Mouse (Mus musculus) forebrain, embryonic 16.5 days (tissue): ENCODE data around the gene Kif13a. TPM values are rescaled to one million over a fixed set of nuclear protein-coding genes. Genes with fewer than 3 reads are reported as not detected.

Experiments used
- ATAC-seq: fragments of 200-750 bp; cut with Nextera tagmentation; 2 replicates; pipeline ENCODE4 v1.8.0; 2017; ENCODE audit warnings: mild to moderate bottlenecking, moderate library complexity
- H3K27ac ChIP-seq: fragments of 300-500 bp; sonication (generic); 2 replicates; pipeline ENCODE4 v1.5.1; 2014; ENCODE audit warnings: low read length, control low read depth
- H3K27me3 ChIP-seq: fragments of 300-500 bp; sonication (generic); replicated peaks from 2 replicates; pipeline ENCODE4 v1.6.1; 2014; ENCODE audit warnings: low read length; ENCODE audit not compliant: control insufficient read depth, insufficient read depth
- H3K36me3 ChIP-seq: fragments of 300-500 bp; sonication (generic); 2 replicates; pipeline ENCODE4 v1.6.1; 2014; ENCODE audit not compliant: control insufficient read depth, insufficient read depth
- H3K4me1 ChIP-seq: fragments of 300-500 bp; sonication (generic); replicated peaks from 2 replicates; pipeline ENCODE4 v1.6.1; 2014; ENCODE audit warnings: low read length; ENCODE audit not compliant: control insufficient read depth, insufficient read depth
- H3K4me2 ChIP-seq: fragments of 300-500 bp; sonication (generic); 2 replicates; pipeline ENCODE4 v1.6.1; 2014; ENCODE audit warnings: mild to moderate bottlenecking, low read length, control low read depth
- H3K4me3 ChIP-seq: fragments of 300-500 bp; sonication (generic); replicated peaks from 2 replicates; pipeline ENCODE4 v1.5.1; 2014; ENCODE audit warnings: mild to moderate bottlenecking, low read length, control low read depth
- H3K9ac ChIP-seq: fragments of 300-500 bp; sonication (generic); replicated peaks from 2 replicates; pipeline ENCODE4 v1.6.1; 2014; ENCODE audit warnings: low read depth, low read length, control low read depth
- H3K9me3 ChIP-seq: fragments of 300-500 bp; sonication (generic); 2 replicates; pipeline ENCODE4 v1.6.1; 2016; ENCODE audit warnings: low read length; ENCODE audit not compliant: control insufficient read depth
- WGBS: fragments of 180-500 bp; shearing (Covaris S2); extraction: QIAGEN DNeasy Blood & Tissue Kit; methylation state at CpG from one replicate; pipeline ENCODE4 v1.1.7; 2014; 5-methylcytosine and 5-hydroxymethylcytosine counted together
- polyA plus RNA-seq: library from polyadenylated mRNA; unstranded; fragments of >200 nt; fragmentation: Nextera tagmentation; extraction: Ambion mirVana; gene quantifications from 2 replicates; pipeline ENCODE4 v1.2.1, GENCODE M21; 2015

Gene Kif13a
- polyA plus RNA-seq, 1 experiment from 2014 or later: 5.3 TPM

- Histone ChIP-seq H3K9me3 (no peaks in the 10 kb centered on the region), H3K27ac (no peak overlapping the region), H3K27me3 (no peaks in the 10 kb centered on the region), H3K4me3 (no peak overlapping the region), H3K36me3 (no peaks in the 10 kb centered on the region), H3K4me2 (peak overlapping the region; percentile 27), H3K4me1 (peaks cover 8% of the 10 kb centered on the region), H3K9ac (no peak overlapping the region)
- ATAC-seq: no peak
- WGBS: 46% methylated on average over 8 of the region's 8 CpGs
These were observed 110.4 kb downstream of the Kif13a start for GRCm38 (mm10) chr13:46819202-46819728.

- Histone ChIP-seq H3K9ac (no peak overlapping the region), H3K4me1 (peaks cover 8% of the 10 kb centered on the region), H3K36me3 (no peaks in the 10 kb centered on the region), H3K27ac (no peak overlapping the region), H3K27me3 (no peaks in the 10 kb centered on the region), H3K9me3 (no peaks in the 10 kb centered on the region), H3K4me3 (no peak overlapping the region), H3K4me2 (no peak overlapping the region)
- WGBS: 86% methylated on average over 9 of the region's 9 CpGs
- no peak for ATAC-seq
These were observed 111.3 kb downstream of the Kif13a start for GRCm38 (mm10) chr13:46818374-46818773.

GRCm38 (mm10) chr13:46812648-46813184 lies 117.0 kb downstream of the Kif13a start:
- Histone ChIP-seq H3K9ac (no peak overlapping the region), H3K9me3 (no peaks in the 10 kb centered on the region), H3K4me3 (no peak overlapping the region), H3K36me3 (peaks cover 8% of the 10 kb centered on the region), H3K27ac (no peak overlapping the region), H3K4me1 (no peaks in the 10 kb centered on the region), H3K27me3 (no peaks in the 10 kb centered on the region), H3K4me2 (no peak overlapping the region)
- ATAC-seq: no peak
- WGBS: 92% methylated on average over 15 of the region's 15 CpGs

DNA sequence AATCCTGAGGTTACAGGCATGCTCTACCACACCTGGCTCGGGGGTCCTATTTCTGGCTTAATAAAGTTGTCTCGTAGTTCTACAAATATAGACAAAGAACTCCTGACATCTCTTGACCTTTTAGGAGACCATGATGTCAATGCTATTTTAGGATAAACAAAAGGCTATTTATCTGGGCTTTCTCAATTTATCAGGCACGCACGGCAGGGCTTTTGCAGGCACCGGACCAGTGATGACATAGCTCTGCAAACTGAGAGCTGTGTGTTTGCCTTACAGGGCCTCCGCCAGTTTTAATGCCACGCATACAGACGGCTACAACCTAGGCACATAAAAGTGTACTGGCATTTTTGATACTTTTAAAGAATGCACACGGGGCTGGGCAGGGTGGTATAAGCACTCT lies 118.0 kb downstream of the Kif13a start:
- H3K27me3 ChIP-seq: no peaks in the 10 kb centered on the region
- peaks cover 8% of the 10 kb centered on the region for H3K36me3 ChIP-seq
- no peak overlapping the region for H3K27ac ChIP-seq
- no peaks in the 10 kb centered on the region for H3K9me3 ChIP-seq
- H3K9ac ChIP-seq: no peak overlapping the region
- H3K4me1 ChIP-seq: no peaks in the 10 kb centered on the region
- H3K4me3 ChIP-seq: no peak overlapping the region
- WGBS: 65% methylated on average over 9 of the region's 9 CpGs
- ATAC-seq: no peak
- no peak overlapping the region for H3K4me2 ChIP-seq

GRCm38 (mm10) chr13:46810613-46811012 lies 119.1 kb downstream of the Kif13a start:
- Histone ChIP-seq H3K27ac (no peak overlapping the region), H3K9ac (no peak overlapping the region), H3K27me3 (no peaks in the 10 kb centered on the region), H3K4me2 (no peak overlapping the region), H3K9me3 (no peaks in the 10 kb centered on the region), H3K36me3 (peaks cover 8% of the 10 kb centered on the region), H3K4me3 (no peak overlapping the region), H3K4me1 (no peaks in the 10 kb centered on the region)
- WGBS: 97% methylated on average over 17 of the region's 17 CpGs
- no peak for ATAC-seq

GRCm38 (mm10) chr13:46810098-46810497 lies 119.6 kb downstream of the Kif13a start:
- ATAC-seq: no peak
- H3K9ac ChIP-seq: no peak overlapping the region
- H3K27me3 ChIP-seq: no peaks in the 10 kb centered on the region
- peaks cover 8% of the 10 kb centered on the region for H3K36me3 ChIP-seq
- H3K4me3 ChIP-seq: no peak overlapping the region
- H3K4me2 ChIP-seq: no peak overlapping the region
- 90% methylated on average over 12 of the region's 12 CpGs for WGBS
- no peaks in the 10 kb centered on the region for H3K4me1 ChIP-seq
- H3K27ac ChIP-seq: no peak overlapping the region
- no peaks in the 10 kb centered on the region for H3K9me3 ChIP-seq

- H3K9ac ChIP-seq: no peak overlapping the region
- H3K27me3 ChIP-seq: no peaks in the 10 kb centered on the region
- H3K4me3 ChIP-seq: no peak overlapping the region
- no peak for ATAC-seq
- no peak overlapping the region for H3K4me2 ChIP-seq
- H3K36me3 ChIP-seq: peaks cover 8% of the 10 kb centered on the region
- 67% methylated on average over 11 of the region's 11 CpGs for WGBS
- H3K9me3 ChIP-seq: no peaks in the 10 kb centered on the region
- H3K27ac ChIP-seq: no peak overlapping the region
- H3K4me1 ChIP-seq: no peaks in the 10 kb centered on the region
These were observed 121.8 kb downstream of the Kif13a start for GRCm38 (mm10) chr13:46807901-46808300.

GRCm38 (mm10) chr13:46801196-46801595 lies 128.5 kb downstream of the Kif13a start:
- H3K27me3 ChIP-seq: no peaks in the 10 kb centered on the region
- no peak overlapping the region for H3K4me2 ChIP-seq
- no peaks in the 10 kb centered on the region for H3K9me3 ChIP-seq
- no peak overlapping the region for H3K9ac ChIP-seq
- no peak overlapping the region for H3K27ac ChIP-seq
- H3K4me1 ChIP-seq: no peaks in the 10 kb centered on the region
- no peak for ATAC-seq
- WGBS: 90% methylated on average over 13 of the region's 13 CpGs
- H3K36me3 ChIP-seq: no peaks in the 10 kb centered on the region
- no peak overlapping the region for H3K4me3 ChIP-seq

DNA sequence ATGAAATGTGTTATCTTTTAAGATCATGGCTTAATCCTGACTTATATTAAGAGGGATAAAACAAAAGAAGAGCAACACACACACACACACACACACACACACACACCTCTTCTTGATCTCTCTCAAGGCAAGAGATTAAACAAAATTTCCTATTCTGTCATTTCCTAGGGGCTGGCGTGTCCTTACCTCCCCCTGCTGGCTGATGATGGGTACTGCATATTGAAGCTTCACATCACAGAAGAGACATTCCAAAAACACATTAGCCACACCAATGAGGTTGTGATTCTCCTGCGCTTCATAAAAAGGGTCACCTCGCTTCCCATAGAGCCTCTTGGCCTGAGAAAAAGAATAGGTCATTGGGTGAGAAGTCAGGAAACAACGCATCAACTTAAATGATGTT lies 131.5 kb downstream of the Kif13a start:
- H3K27ac ChIP-seq: no peak overlapping the region
- H3K9me3 ChIP-seq: no peaks in the 10 kb centered on the region
- H3K4me2 ChIP-seq: no peak overlapping the region
- 35% methylated on average over 4 of the region's 4 CpGs for WGBS
- no peaks in the 10 kb centered on the region for H3K36me3 ChIP-seq
- ATAC-seq: no peak
- H3K27me3 ChIP-seq: no peaks in the 10 kb centered on the region
- H3K4me1 ChIP-seq: no peaks in the 10 kb centered on the region
- H3K4me3 ChIP-seq: no peak overlapping the region
- H3K9ac ChIP-seq: no peak overlapping the region

- 89% methylated on average over 1 of the region's 1 CpGs for WGBS
- H3K36me3 ChIP-seq: no peaks in the 10 kb centered on the region
These were observed 133.3 kb downstream of the Kif13a start for GRCm38 (mm10) chr13:46796381-46796780.

More at GRCm38 (mm10) chr13:46796381-46796780, 133.3 kb downstream of the Kif13a start:
- no peak overlapping the region for H3K4me2 ChIP-seq
- H3K27ac ChIP-seq: no peak overlapping the region
- H3K4me3 ChIP-seq: no peak overlapping the region
- H3K27me3 ChIP-seq: no peaks in the 10 kb centered on the region
- ATAC-seq: no peak
- H3K9ac ChIP-seq: no peak overlapping the region
- H3K4me1 ChIP-seq: no peaks in the 10 kb centered on the region
- H3K9me3 ChIP-seq: no peaks in the 10 kb centered on the region
